Mouse (Mus musculus): ENCODE results near the gene Frat1.

Frat1 gene

GRCm38 (mm10) chr19:41829381-41830105 lies at the start of gene Frat1:
Gene Frat1 (plus strand): TSS chr19:41829970.
- peak; percentile 96 for DNase-seq

GRCm38 (mm10) chr19:41786896-41787295 lies 42.9 kb upstream of the Frat1 start:
- no peak for DNase-seq

- DNase-seq, result no peak
Observed at GRCm38 (mm10) chr19:41789110-41789961, 40.4 kb upstream of the Frat1 start.

GRCm38 (mm10) chr19:41791384-41791783 lies 38.4 kb upstream of the Frat1 start:
- no peak for DNase-seq

- no peak for DNase-seq
Observed at GRCm38 (mm10) chr19:41792934-41793486, 36.8 kb upstream of the Frat1 start.

- no peak for DNase-seq
Observed at GRCm38 (mm10) chr19:41794017-41794416, 35.8 kb upstream of the Frat1 start.

GRCm38 (mm10) chr19:41794901-41795300 lies 34.9 kb upstream of the Frat1 start:
- no peak for DNase-seq

GRCm38 (mm10) chr19:41796148-41796760 lies 33.5 kb upstream of the Frat1 start:
- DNase-seq, result no peak

GRCm38 (mm10) chr19:41796789-41797327 lies 32.9 kb upstream of the Frat1 start:
- DNase-seq, result no peak

- DNase-seq, result no peak
Observed at GRCm38 (mm10) chr19:41797536-41797935, 32.2 kb upstream of the Frat1 start.

GRCm38 (mm10) chr19:41800451-41800850 lies 29.3 kb upstream of the Frat1 start:
- DNase-seq, result no peak

GRCm38 (mm10) chr19:41800986-41801741 lies 28.6 kb upstream of the Frat1 start:
- no peak for DNase-seq

- DNase-seq, result peak; percentile 86
Observed at GRCm38 (mm10) chr19:41801742-41802369, 27.9 kb upstream of the Frat1 start, which contains the start of gene Arhgap19. Gene Arhgap19 (minus strand): TSS chr19:41802047.

- no peak for DNase-seq
Observed at GRCm38 (mm10) chr19:41803322-41803721, 26.4 kb upstream of the Frat1 start.

GRCm38 (mm10) chr19:41805831-41806230 lies 23.9 kb upstream of the Frat1 start:
- no peak for DNase-seq

- DNase-seq, result no peak
Observed at GRCm38 (mm10) chr19:41807497-41807896, 22.3 kb upstream of the Frat1 start.

- no peak for DNase-seq
Observed at GRCm38 (mm10) chr19:41808104-41808634, 21.6 kb upstream of the Frat1 start.

GRCm38 (mm10) chr19:41810074-41810473 lies 19.7 kb upstream of the Frat1 start:
- no peak for DNase-seq

- no peak for DNase-seq
Observed at GRCm38 (mm10) chr19:41812525-41812924, 17.2 kb upstream of the Frat1 start.

- no peak for DNase-seq
Observed at GRCm38 (mm10) chr19:41813374-41813773, 16.4 kb upstream of the Frat1 start.

GRCm38 (mm10) chr19:41816410-41816809 lies 13.4 kb upstream of the Frat1 start:
- no peak for DNase-seq
